Mouse (Mus musculus): ENCODE results near the gene Hist2h2ac. TPM values are rescaled to one million over a fixed set of nuclear protein-coding genes. Genes with fewer than 3 reads are reported as not detected.
"Not testable (repeated sequence)": the region's sequence is repeated elsewhere in the genome, so short reads cannot be mapped to it uniquely, and the experiment has no call there.

Gene Hist2h2ac
- 7.6 and 8.8 TPM in 2 replicates for polyA plus RNA-seq (2014; fragmentation: Nextera tagmentation; extraction: Ambion mirVana)

GRCm38 (mm10) chr3:96220765-96221639 is at the start of gene Hist2h2ac, which contains the start of gene Hist2h2be:
Gene Hist2h2ac (minus strand): TSS chr3:96220880.
Gene Hist2h2be (plus strand): TSS chr3:96221119.
- Histone ChIP-seq H3K9me3 (ENCODE audit: control insufficient read depth, low read depth, low read length) (no peaks in the 10 kb centered on the region), H3K4me2 (replicated peaks; ENCODE audit: low read depth, low read length) (peak within 1 kb of the TSS; percentile 90), H3K27ac (ENCODE audit: low read length) (peak within 1 kb of the TSS; percentile 96), H3K4me3 (ENCODE audit: low read depth, low read length) (peak within 1 kb of the TSS; percentile 46), H3K27me3 (ENCODE audit: control insufficient read depth, insufficient read depth, low read length) (no peaks in the 10 kb centered on the region), H3K9ac (replicated peaks; ENCODE audit: low read depth, low read length) (peak within 1 kb of the TSS; percentile 57), H3K36me3 (ENCODE audit: control insufficient read depth, insufficient read depth, low read length) (no peaks in the 10 kb centered on the region), H3K4me1 (ENCODE audit: control insufficient read depth, insufficient read depth, low read length) (peaks cover 22% of the 10 kb centered on the region)
- peak; percentile 92 for ATAC-seq (ENCODE audit: insufficient number of reproducible peaks, insufficient read depth, low FRiP score, low read depth)
- under 1% methylated on average over 43 of the region's 43 CpGs for WGBS

- peak; percentile 96 for ATAC-seq (ENCODE audit: insufficient number of reproducible peaks, insufficient read depth, low FRiP score, low read depth)
- Histone ChIP-seq H3K36me3 (ENCODE audit: control insufficient read depth, insufficient read depth, low read length) (no peaks in the 10 kb centered on the region), H3K27me3 (ENCODE audit: control insufficient read depth, insufficient read depth, low read length) (no peaks in the 10 kb centered on the region), H3K4me1 (ENCODE audit: control insufficient read depth, insufficient read depth, low read length) (peaks cover 3% of the 10 kb centered on the region; the same call in 1 of the 2 replicates), H3K27ac (ENCODE audit: low read length) (peak within 1 kb of the TSS; percentile 95), H3K9ac (replicated peaks; ENCODE audit: low read depth, low read length) (peak within 1 kb of the TSS; percentile 61), H3K9me3 (ENCODE audit: control insufficient read depth, low read depth, low read length) (no peaks in the 10 kb centered on the region), H3K4me3 (ENCODE audit: low read depth, low read length) (peak within 1 kb of the TSS; percentile 47), H3K4me2 (replicated peaks; ENCODE audit: low read depth, low read length) (peak within 1 kb of the TSS; percentile 82)
- under 1% methylated on average over 45 of the region's 45 CpGs for WGBS
Observed at GRCm38 (mm10) chr3:96269511-96270474, 49.1 kb upstream of the Hist2h2ac start, which contains the start of gene Hist2h2bb. Gene Hist2h2bb (plus strand): TSS chr3:96269752.

DNA sequence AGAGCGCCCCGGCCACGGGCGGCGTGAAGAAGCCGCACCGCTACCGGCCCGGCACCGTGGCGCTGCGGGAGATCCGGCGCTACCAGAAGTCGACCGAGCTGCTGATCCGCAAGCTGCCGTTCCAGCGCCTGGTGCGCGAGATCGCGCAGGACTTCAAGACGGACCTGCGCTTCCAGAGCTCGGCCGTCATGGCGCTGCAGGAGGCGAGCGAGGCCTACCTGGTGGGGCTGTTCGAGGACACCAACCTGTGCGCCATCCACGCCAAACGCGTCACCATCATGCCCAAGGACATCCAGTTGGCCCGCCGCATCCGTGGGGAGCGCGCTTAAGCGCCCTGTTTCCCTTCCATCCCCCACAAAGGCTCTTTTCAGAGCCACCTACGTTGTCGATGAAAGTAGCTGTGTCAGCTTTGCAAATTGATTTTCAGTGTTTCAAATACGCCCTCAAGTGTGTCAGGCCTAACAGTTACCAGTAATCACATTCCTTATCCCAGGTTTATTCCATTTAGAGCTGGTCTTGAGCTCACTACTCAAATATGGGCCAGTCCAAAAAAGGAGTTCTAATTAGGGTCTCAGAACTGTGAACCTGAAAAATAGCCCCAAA is 48.2 kb upstream of the Hist2h2ac start:
- H3K27me3 ChIP-seq (ENCODE audit: control insufficient read depth, insufficient read depth, low read length); H3K36me3 ChIP-seq (ENCODE audit: control insufficient read depth, insufficient read depth, low read length); H3K9me3 ChIP-seq (ENCODE audit: control insufficient read depth, low read depth, low read length): not testable (repeated sequence)
- peak overlapping the region; percentile 31 for H3K4me3 ChIP-seq (ENCODE audit: low read depth, low read length)
- ATAC-seq (ENCODE audit: insufficient number of reproducible peaks, insufficient read depth, low FRiP score, low read depth) = peak; percentile 26; the same call in 1 of the 2 replicates
- H3K4me1 ChIP-seq (ENCODE audit: control insufficient read depth, insufficient read depth, low read length) = peaks cover 11% of the 10 kb centered on the region
- peak overlapping the region; percentile 95 for H3K27ac ChIP-seq (ENCODE audit: low read length)
- under 1% methylated on average over 12 of the region's 44 CpGs for WGBS
- peak overlapping the region; percentile 61; the same call in 1 of the 2 replicates for H3K9ac ChIP-seq (replicated peaks; ENCODE audit: low read depth, low read length)
- H3K4me2 ChIP-seq (replicated peaks; ENCODE audit: low read depth, low read length) = peak overlapping the region; percentile 47

- Histone ChIP-seq H3K9me3 (ENCODE audit: control insufficient read depth, low read depth, low read length) (no peaks in the 10 kb centered on the region), H3K4me2 (replicated peaks; ENCODE audit: low read depth, low read length) (peak within 1 kb of the TSS; percentile 82), H3K27me3 (ENCODE audit: control insufficient read depth, insufficient read depth, low read length) (no peaks in the 10 kb centered on the region), H3K27ac (ENCODE audit: low read length) (peak within 1 kb of the TSS; percentile 95), H3K36me3 (ENCODE audit: control insufficient read depth, insufficient read depth, low read length) (no peaks in the 10 kb centered on the region), H3K4me1 (ENCODE audit: control insufficient read depth, insufficient read depth, low read length) (peaks cover 11% of the 10 kb centered on the region), H3K9ac (replicated peaks; ENCODE audit: low read depth, low read length) (peak within 1 kb of the TSS; percentile 61; the same call in 1 of the 2 replicates), H3K4me3 (ENCODE audit: low read depth, low read length) (peak within 1 kb of the TSS; percentile 47)
- 13% methylated on average over 28 of the region's 30 CpGs for WGBS
- peak; percentile 75 for ATAC-seq (ENCODE audit: insufficient number of reproducible peaks, insufficient read depth, low FRiP score, low read depth)
Observed at GRCm38 (mm10) chr3:96268051-96268775, 47.5 kb upstream of the Hist2h2ac start, which contains the start of gene Hist2h3b. Gene Hist2h3b (plus strand): TSS chr3:96268654.

- Histone ChIP-seq H3K9me3 (ENCODE audit: control insufficient read depth, low read depth, low read length) (no peaks in the 10 kb centered on the region), H3K4me1 (ENCODE audit: control insufficient read depth, insufficient read depth, low read length) (peaks cover 11% of the 10 kb centered on the region), H3K36me3 (ENCODE audit: control insufficient read depth, insufficient read depth, low read length) (no peaks in the 10 kb centered on the region), H3K9ac (replicated peaks; ENCODE audit: low read depth, low read length) (0 out of 2 replicates have a peak overlapping the region, but pooled peaks have one; percentile 25), H3K4me2 (replicated peaks; ENCODE audit: low read depth, low read length) (peak overlapping the region; percentile 47), H3K4me3 (ENCODE audit: low read depth, low read length) (no peak overlapping the region), H3K27ac (ENCODE audit: low read length) (peak overlapping the region; percentile 95), H3K27me3 (ENCODE audit: control insufficient read depth, insufficient read depth, low read length) (no peaks in the 10 kb centered on the region)
- no peak for ATAC-seq (ENCODE audit: insufficient number of reproducible peaks, insufficient read depth, low FRiP score, low read depth)
- WGBS = 68% methylated on average over 4 of the region's 4 CpGs
Observed at GRCm38 (mm10) chr3:96267541-96267940, 46.9 kb upstream of the Hist2h2ac start.

- Histone ChIP-seq H3K27me3 (ENCODE audit: control insufficient read depth, insufficient read depth, low read length) (no peaks in the 10 kb centered on the region), H3K27ac (ENCODE audit: low read length) (no peak overlapping the region), H3K4me2 (replicated peaks; ENCODE audit: low read depth, low read length) (no peak overlapping the region), H3K36me3 (ENCODE audit: control insufficient read depth, insufficient read depth, low read length) (no peaks in the 10 kb centered on the region), H3K4me3 (ENCODE audit: low read depth, low read length) (no peak overlapping the region), H3K9me3 (ENCODE audit: control insufficient read depth, low read depth, low read length) (no peaks in the 10 kb centered on the region), H3K9ac (replicated peaks; ENCODE audit: low read depth, low read length) (no peak overlapping the region), H3K4me1 (ENCODE audit: control insufficient read depth, insufficient read depth, low read length) (peaks cover 16% of the 10 kb centered on the region)
- no peak for ATAC-seq (ENCODE audit: insufficient number of reproducible peaks, insufficient read depth, low FRiP score, low read depth)
- WGBS = 86% methylated on average over 8 of the region's 8 CpGs
Observed at GRCm38 (mm10) chr3:96266132-96266710, 45.5 kb upstream of the Hist2h2ac start.

GRCm38 (mm10) chr3:96264404-96264949 is 43.8 kb upstream of the Hist2h2ac start:
- no peak for ATAC-seq (ENCODE audit: insufficient number of reproducible peaks, insufficient read depth, low FRiP score, low read depth)
- no peaks in the 10 kb centered on the region for H3K9me3 ChIP-seq (ENCODE audit: control insufficient read depth, low read depth, low read length)
- peak overlapping the region; percentile 58; the same call in 1 of the 2 replicates for H3K4me3 ChIP-seq (ENCODE audit: low read depth, low read length)
- H3K27ac ChIP-seq (ENCODE audit: low read length) = peak overlapping the region; percentile 98
- H3K36me3 ChIP-seq (ENCODE audit: control insufficient read depth, insufficient read depth, low read length) = no peaks in the 10 kb centered on the region
- 71% methylated on average over 7 of the region's 7 CpGs for WGBS
- no peaks in the 10 kb centered on the region for H3K27me3 ChIP-seq (ENCODE audit: control insufficient read depth, insufficient read depth, low read length)
- H3K4me1 ChIP-seq (ENCODE audit: control insufficient read depth, insufficient read depth, low read length) = peaks cover 16% of the 10 kb centered on the region
- peak overlapping the region; percentile 79; the same call in 1 of the 2 replicates for H3K9ac ChIP-seq (replicated peaks; ENCODE audit: low read depth, low read length)
- peak overlapping the region; percentile 79 for H3K4me2 ChIP-seq (replicated peaks; ENCODE audit: low read depth, low read length)

Measured in stomach, embryonic 14.5 days (tissue).